Mouse (Mus musculus) hindbrain, embryonic 11.5 days (tissue): ENCODE measurements at regions not wholly inside any gene's neighbourhood (a gene's known extent, or its start where the extent isn't known, plus 50 kb on each side); places are given as distances from the start of the nearest gene placed in this dataset.

Experiments
- ATAC-seq: fragments of 200-750 bp; cut with Nextera tagmentation; 2 replicates; pipeline ENCODE4 v1.8.0; 2017; ENCODE audit warnings: mild to moderate bottlenecking, moderate TSS enrichment, moderate library complexity; ENCODE audit not compliant: low FRiP score
- DNase-seq: peaks from one replicate; pipeline ENCODE4 v3.0.0-alpha.2; 2015; ENCODE audit warnings: low spot score
- H3K27ac ChIP-seq: fragments of 300-500 bp; sonication (generic); 2 replicates; pipeline ENCODE4 v1.5.1; 2014; ENCODE audit warnings: mild to moderate bottlenecking, low read depth, low read length
- H3K27me3 ChIP-seq: fragments of 300-500 bp; sonication (generic); 2 replicates; pipeline ENCODE4 v1.6.1; 2014; ENCODE audit warnings: mild to moderate bottlenecking, low read length, moderate library complexity, mixed read lengths; ENCODE audit not compliant: control insufficient read depth, insufficient read depth
- H3K36me3 ChIP-seq: fragments of 300-500 bp; sonication (generic); 2 replicates; pipeline ENCODE4 v1.6.1; 2014; ENCODE audit warnings: mild to moderate bottlenecking, low read length, moderate library complexity, mixed read lengths; ENCODE audit not compliant: control insufficient read depth, insufficient read depth
- H3K4me1 ChIP-seq: fragments of 300-500 bp; sonication (generic); replicated peaks from 2 replicates; pipeline ENCODE4 v1.6.1; 2014; ENCODE audit warnings: low read length, mixed read lengths; ENCODE audit not compliant: control insufficient read depth, insufficient read depth
- H3K4me2 ChIP-seq: fragments of 300-500 bp; sonication (generic); replicated peaks from 2 replicates; pipeline ENCODE4 v1.6.1; 2014; ENCODE audit warnings: mild to moderate bottlenecking, low read depth, low read length
- H3K4me3 ChIP-seq: fragments of 300-500 bp; sonication (generic); 2 replicates; pipeline ENCODE4 v1.5.1; 2014; ENCODE audit warnings: low read depth, low read length
- H3K9ac ChIP-seq: fragments of 300-500 bp; sonication (generic); 2 replicates; pipeline ENCODE4 v1.6.1; 2014; ENCODE audit warnings: low read depth, low read length
- H3K9me3 ChIP-seq: fragments of 300-500 bp; sonication (generic); 2 replicates; pipeline ENCODE4 v1.6.1; 2016; ENCODE audit warnings: low read length; ENCODE audit not compliant: control insufficient read depth
- WGBS: fragments of 180-500 bp; shearing (Covaris S2); extraction: QIAGEN DNeasy Blood & Tissue Kit; methylation state at CpG from one replicate; pipeline ENCODE4 v1.1.7; 2014; 5-methylcytosine and 5-hydroxymethylcytosine counted together

DNA sequence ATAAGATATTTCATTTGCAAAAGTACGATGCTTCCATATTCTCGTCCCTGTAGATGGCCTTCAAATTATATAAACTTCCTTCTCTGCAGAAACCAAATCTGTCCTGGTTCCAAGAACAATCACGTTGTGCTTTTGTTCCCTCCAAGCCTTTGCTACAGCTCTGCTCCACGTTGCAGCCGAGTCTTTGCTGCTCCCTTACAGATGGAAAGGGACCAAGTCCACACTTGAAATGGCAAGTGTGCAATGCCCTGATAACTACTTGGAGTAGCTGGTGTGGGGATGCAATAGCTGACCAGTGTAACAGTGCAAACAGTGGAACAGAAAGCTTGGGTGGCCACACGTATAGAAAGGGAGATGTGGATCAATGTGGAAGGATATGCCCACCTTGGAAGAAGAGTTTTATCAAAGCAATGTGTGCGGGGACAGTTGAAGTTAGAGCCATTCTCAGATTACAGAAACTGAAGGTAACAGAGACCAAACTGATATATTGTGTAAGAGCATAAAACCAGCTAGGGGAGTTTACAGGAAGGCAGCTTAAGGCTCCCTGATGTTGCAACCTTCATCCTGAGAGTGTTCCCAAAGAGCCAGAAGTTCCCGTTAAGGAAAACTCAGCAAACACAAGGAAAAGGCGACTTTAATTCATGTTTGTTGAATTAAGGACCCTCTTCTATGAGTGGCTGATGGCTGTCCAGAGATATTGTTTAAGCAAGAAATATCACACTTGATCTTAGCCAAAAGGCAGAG lies 161.3 kb downstream of the Npr3 start:
- DNase-seq (no peak), ATAC-seq (no peak)
- Histone ChIP-seq H3K27ac (no peak overlapping the region), H3K4me1 (no peaks in the 10 kb centered on the region; the same call in 1 of the 2 replicates), H3K9me3 (no peaks in the 10 kb centered on the region), H3K27me3 (no peaks in the 10 kb centered on the region), H3K4me2 (no peak overlapping the region), H3K9ac (no peak overlapping the region), H3K36me3 (no peaks in the 10 kb centered on the region), H3K4me3 (no peak overlapping the region)
- WGBS = 86% methylated on average over 9 of the region's 9 CpGs

DNA sequence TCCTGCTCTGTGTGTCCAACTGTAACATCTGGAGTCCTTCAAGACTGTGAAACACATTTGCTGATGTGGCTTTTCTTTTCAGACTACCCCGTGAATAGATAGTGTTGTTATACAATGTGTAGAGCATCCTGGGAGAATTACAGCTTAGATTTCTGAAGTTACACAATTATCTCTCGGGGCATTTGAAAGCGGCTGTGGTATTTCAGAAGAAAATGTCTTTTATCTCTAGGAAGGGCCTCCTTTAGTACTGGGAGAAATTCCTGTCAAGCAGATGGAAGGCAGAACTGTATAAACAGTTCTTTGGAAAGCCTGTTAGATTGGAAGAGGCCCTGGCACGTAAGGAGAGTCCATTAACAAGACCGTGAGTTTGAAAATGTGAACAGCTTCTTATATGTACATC lies 162.2 kb downstream of the Npr3 start:
- DNase-seq = no peak
- H3K4me3 ChIP-seq = no peak overlapping the region
- no peak for ATAC-seq
- H3K4me2 ChIP-seq = no peak overlapping the region
- H3K4me1 ChIP-seq = no peaks in the 10 kb centered on the region; the same call in 1 of the 2 replicates
- H3K27ac ChIP-seq = no peak overlapping the region
- WGBS = 66% methylated on average over 5 of the region's 5 CpGs
- no peak overlapping the region for H3K9ac ChIP-seq
- no peaks in the 10 kb centered on the region for H3K9me3 ChIP-seq
- no peaks in the 10 kb centered on the region for H3K36me3 ChIP-seq
- no peaks in the 10 kb centered on the region for H3K27me3 ChIP-seq

DNA sequence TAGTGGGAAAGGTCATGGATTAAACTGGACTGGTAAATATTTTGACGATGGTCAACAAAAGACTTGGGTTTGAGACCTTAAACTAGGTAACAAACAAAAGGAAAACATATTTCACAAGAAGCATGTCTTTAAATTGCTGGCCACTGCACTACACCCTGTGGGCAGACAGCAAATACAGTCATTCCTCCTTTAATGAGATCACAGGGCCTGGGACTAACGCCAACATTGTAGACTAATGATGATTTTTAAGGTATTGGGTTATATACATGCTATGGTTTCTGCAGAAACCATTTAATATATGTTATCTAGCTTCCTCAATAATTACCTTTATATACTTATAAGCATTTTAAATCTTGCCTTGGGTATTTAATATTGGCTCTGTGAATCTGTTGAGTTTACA lies 162.8 kb downstream of the Npr3 start:
- Histone ChIP-seq H3K27ac (no peak overlapping the region), H3K4me1 (no peaks in the 10 kb centered on the region; the same call in 1 of the 2 replicates), H3K36me3 (no peaks in the 10 kb centered on the region), H3K9ac (no peak overlapping the region), H3K27me3 (no peaks in the 10 kb centered on the region), H3K4me2 (no peak overlapping the region), H3K4me3 (no peak overlapping the region), H3K9me3 (no peaks in the 10 kb centered on the region)
- 98% methylated on average over 2 of the region's 2 CpGs for WGBS
- no peak for DNase-seq
- ATAC-seq = no peak

GRCm38 (mm10) chr15:11742820-11743219 lies 164.3 kb downstream of the Npr3 start:
- H3K9me3 ChIP-seq = no peaks in the 10 kb centered on the region
- ATAC-seq (no peak), DNase-seq (no peak)
- no peak overlapping the region for H3K27ac ChIP-seq
- 73% methylated on average over 7 of the region's 7 CpGs for WGBS
- no peak overlapping the region for H3K4me2 ChIP-seq
- H3K4me3 ChIP-seq = no peak overlapping the region
- H3K9ac ChIP-seq = no peak overlapping the region
- no peaks in the 10 kb centered on the region for H3K27me3 ChIP-seq
- no peaks in the 10 kb centered on the region; the same call in 1 of the 2 replicates for H3K4me1 ChIP-seq
- H3K36me3 ChIP-seq = no peaks in the 10 kb centered on the region

- peak; percentile 22 for DNase-seq
- Histone ChIP-seq H3K4me2 (no peak overlapping the region), H3K9ac (no peak overlapping the region), H3K27me3 (no peaks in the 10 kb centered on the region), H3K36me3 (no peaks in the 10 kb centered on the region), H3K9me3 (no peaks in the 10 kb centered on the region), H3K4me3 (no peak overlapping the region), H3K4me1 (no peaks in the 10 kb centered on the region; the same call in 1 of the 2 replicates), H3K27ac (no peak overlapping the region)
- ATAC-seq = peak; percentile 40; the same call in 1 of the 2 replicates
- WGBS = 29% methylated on average over 6 of the region's 6 CpGs
Observed at GRCm38 (mm10) chr15:11742346-11742729, 164.7 kb downstream of the Npr3 start.

DNA sequence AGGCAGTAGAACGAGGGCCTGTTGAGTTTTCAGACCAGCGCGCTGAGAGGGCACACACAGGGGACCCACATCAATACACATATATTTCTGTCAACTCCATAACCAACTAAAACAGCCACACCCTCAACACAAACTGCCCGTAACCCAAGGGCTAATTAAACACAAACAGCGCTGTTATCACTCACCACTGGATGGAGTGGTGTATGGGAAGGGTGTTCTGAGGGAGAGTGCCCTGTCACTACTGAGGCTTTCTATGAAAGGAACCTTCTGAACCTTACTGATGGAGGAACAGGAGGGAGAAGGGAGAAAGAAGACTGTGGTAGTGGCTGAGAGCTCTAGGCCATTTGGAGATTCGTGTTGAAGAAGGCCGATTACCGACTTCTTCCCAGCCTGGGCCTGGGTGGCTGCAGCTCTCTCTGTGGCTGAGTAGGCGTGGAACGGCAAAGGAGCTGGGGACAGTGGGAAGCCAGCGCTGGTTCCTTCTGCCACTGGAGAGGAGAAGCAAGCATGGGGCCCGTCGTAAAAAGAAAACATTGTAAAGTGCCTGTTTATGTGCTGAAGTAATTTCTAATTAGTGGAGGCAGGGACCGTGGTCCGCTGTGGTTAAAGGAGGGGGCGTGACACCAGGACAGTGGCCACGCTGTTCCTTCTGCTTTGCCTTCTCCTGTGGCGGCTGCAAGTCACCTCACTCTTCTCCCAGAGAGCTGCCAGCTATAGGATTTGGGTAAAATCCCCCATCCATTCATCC lies 165.3 kb downstream of the Npr3 start:
- Histone ChIP-seq H3K4me3 (no peak overlapping the region), H3K27ac (no peak overlapping the region), H3K4me1 (no peaks in the 10 kb centered on the region; the same call in 1 of the 2 replicates), H3K27me3 (no peaks in the 10 kb centered on the region), H3K36me3 (no peaks in the 10 kb centered on the region), H3K9me3 (no peaks in the 10 kb centered on the region), H3K9ac (no peak overlapping the region), H3K4me2 (no peak overlapping the region)
- 51% methylated on average over 18 of the region's 18 CpGs for WGBS
- DNase-seq = peak; percentile 16
- ATAC-seq = peak; percentile 67; the same call in 1 of the 2 replicates

DNA sequence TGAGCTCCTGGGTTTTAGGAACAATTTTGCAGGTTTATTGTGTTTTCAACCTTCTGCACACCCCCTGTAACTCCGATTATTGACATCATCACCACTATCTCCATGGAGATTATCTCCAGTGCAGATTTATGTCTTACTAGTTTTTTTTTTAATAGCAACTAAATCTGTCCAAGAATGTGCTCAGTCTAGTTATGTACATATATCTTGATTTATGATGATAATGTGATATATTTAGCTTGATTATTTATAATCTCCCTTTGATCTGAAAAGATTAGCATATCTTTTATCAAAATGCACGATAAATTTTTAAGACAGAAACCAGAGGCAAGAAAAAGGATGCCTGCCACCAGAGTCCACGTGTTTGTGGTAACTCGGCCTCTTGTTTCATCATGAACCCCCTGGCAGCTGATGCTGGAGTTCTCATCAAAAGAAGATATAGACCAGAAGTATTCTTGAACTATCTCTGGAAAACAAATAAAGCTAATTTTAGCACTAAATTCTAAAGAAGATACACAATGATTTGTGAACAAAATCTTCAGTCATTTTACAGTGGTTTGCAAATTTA lies 169.6 kb downstream of the Npr3 start:
- no peak overlapping the region for H3K9ac ChIP-seq
- no peak overlapping the region for H3K4me3 ChIP-seq
- no peaks in the 10 kb centered on the region for H3K36me3 ChIP-seq
- WGBS = 88% methylated on average over 4 of the region's 4 CpGs
- no peak overlapping the region for H3K27ac ChIP-seq
- H3K4me2 ChIP-seq = no peak overlapping the region
- DNase-seq (no peak), ATAC-seq (no peak)
- H3K9me3 ChIP-seq = no peaks in the 10 kb centered on the region
- H3K4me1 ChIP-seq = no peaks in the 10 kb centered on the region; the same call in 1 of the 2 replicates
- no peaks in the 10 kb centered on the region for H3K27me3 ChIP-seq

- Histone ChIP-seq H3K27me3 (no peaks in the 10 kb centered on the region), H3K4me1 (no peaks in the 10 kb centered on the region), H3K4me3 (no peak overlapping the region), H3K9ac (no peak overlapping the region), H3K27ac (no peak overlapping the region), H3K36me3 (no peaks in the 10 kb centered on the region), H3K4me2 (no peak overlapping the region), H3K9me3 (no peaks in the 10 kb centered on the region)
- no peak for DNase-seq
- 80% methylated on average over 5 of the region's 5 CpGs for WGBS
- no peak for ATAC-seq
Observed at GRCm38 (mm10) chr15:11734639-11735265, 172.3 kb downstream of the Npr3 start.
